Mouse (Mus musculus): ENCODE results near the gene Bmp2k.

The Bmp2k gene

DNA sequence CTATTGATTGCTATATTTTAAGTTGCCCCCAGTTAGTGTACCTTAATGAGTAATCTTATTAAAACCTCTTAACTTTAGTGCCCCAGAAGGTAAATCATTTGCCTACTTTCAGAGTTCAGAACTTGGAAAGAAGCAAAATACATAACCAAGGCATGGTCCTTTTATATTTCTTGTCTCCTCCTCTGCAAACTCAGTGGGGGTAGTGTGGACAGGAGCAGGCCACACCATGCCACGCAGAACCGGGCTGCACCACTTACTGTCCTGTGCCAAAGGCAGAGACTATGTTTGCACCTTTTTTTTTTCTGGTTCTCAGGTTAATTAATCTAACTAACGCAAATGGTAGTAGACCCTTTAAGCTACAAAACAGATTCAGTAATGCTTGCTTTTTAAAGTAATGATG, 91.9 kb downstream of the Bmp2k start:
- in situ Hi-C loops (cut with MboI; ENCODE audit: low sequenced_read_pairs) = no loop called here

DNA sequence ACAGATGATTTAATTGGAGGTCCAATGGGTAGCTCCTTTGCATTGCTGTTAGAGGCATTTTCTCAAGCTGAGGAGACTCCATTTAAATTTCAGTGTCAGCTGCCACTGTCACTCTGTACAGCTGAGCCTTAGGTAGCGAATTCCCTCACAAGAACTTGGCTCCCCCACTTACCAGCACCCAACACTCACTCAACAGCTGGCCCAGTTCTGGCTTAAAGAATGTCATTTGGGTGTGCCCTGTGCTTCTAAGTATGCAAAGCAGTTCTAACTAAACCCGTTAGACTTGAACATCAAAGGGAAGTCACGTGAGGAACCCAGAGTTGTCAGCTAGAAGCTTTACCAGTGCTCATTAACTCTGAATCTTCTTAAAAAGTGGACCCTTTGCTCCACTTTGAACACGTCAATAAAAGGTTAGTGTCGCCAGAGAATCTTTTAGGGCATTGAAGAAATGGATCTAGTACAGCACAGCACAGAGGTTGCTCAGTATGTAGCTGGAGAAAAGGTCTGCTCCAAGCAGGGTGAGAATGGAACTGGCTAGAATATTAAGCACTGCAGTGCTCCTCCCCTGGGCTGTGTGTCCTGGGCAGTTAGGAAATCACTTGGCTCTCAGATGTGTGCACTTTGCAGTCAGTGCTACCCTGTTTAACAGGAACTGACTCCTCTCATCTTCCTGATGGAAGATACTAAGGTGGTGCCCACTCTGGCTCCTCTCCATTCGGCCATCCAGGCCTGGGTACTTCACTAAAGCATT, 92.7 kb downstream of the Bmp2k start:
- in situ Hi-C loops (cut with MboI; ENCODE audit: low sequenced_read_pairs) = no loop called here

DNA sequence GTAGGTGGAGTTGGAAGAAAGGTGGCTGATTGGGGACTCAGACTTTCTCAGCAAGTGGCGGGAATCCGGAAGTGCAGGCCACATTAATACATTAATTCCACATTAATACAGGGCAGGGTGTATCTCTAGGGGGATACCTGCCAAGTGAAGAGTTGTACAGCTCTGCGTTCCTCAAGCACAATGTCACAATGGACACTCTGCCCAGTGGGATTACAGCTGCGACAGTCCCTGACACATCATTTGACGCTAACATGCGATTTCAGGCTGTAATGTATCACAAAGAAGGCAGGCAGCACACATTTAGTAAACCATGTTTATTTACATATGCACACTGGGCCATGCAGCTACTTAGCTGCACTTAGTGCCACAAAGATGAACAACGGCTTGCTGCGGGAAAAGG, 95.5 kb downstream of the Bmp2k start:
- in situ Hi-C loops (cut with MboI; ENCODE audit: low sequenced_read_pairs) = no loop called here

DNA sequence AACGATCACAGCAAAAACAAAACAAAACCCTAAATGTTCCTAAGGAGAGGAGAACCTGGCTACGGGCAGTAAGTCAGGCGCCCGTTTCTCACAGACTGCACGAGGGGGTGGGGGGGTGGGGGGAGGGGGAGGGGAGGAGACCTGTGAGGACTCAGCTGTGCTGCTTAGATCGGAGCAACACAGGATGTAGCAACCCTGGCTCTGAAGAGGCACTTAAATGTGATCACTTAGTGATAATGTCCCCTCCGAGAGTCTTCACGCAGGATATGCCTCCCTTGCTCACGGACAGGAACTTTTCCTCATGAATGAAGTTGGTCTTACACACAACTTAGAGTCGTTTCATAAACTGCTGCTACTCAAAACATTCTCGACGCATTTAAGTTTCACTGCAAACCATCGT, 97.8 kb downstream of the Bmp2k start:
- in situ Hi-C loops (cut with MboI; ENCODE audit: low sequenced_read_pairs) = no loop called here

DNA sequence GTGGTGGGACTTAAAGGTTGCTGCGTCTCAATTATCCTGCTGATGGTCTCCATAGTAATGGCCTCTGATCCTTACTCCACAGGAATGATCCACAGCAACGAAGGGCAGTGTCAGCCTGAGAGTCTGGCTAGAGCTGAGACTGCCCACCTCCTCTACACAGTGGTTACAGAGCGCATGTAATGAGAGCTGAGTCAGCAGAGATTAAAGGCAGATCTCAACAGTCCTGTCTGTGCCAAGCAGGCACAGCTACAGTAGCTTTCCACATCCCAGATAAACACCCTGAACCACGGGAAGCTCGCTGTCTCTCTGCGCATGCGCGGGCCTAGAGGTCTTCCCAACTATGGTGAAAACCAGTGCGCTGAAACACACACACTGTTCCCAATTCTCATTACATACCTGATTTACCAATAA, 100.1 kb downstream of the Bmp2k start:
- in situ Hi-C loops (cut with MboI; ENCODE audit: low sequenced_read_pairs) = no loop called here

DNA sequence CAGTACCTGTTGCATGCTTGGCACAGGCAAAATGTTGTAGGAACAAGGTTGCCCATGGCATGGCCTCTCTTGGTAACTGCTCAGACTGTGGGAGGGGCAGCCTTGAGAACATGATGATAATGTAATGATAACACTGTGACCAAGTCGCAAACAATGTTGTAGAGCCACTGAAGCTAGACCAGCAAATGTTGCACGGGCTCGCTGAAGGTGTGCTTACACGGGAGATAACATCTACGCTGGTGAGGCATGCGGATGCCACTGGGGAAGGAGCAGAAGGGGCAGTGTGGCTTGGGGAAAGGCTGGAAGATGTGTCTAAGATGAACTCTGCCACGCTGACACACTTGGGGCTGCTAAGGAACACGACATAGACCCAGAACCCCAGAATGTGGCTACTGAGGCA, 102.5 kb downstream of the Bmp2k start:
- in situ Hi-C loops (cut with MboI; ENCODE audit: low sequenced_read_pairs) = loop anchor here (25.0 kb wide), 1 partner anchor 1087 kb away; no protein-coding TSS in a partner anchor

DNA sequence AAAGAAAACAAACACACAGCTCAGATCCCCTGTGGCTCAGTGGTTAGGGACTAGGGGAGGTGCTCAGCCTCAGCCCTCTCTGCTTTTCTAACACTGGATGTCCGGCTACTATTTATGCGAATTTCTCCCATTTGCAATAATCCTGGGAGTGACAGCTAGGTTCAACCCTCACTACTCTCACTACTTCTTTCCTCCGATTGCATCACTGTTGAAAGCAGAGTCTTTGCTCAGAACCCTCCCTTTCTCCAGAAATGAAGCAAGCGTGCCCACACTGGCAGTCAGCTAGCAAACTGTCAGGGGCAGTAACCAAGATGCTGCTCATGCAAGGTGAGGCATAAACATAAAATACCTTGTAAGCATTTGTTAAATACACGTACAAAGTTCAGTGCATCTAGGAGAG, 110.8 kb downstream of the Bmp2k start:
- in situ Hi-C loops (cut with MboI; ENCODE audit: low sequenced_read_pairs) = loop anchor here (25.0 kb wide), 1 partner anchor 1079 kb away; no protein-coding TSS in a partner anchor

DNA sequence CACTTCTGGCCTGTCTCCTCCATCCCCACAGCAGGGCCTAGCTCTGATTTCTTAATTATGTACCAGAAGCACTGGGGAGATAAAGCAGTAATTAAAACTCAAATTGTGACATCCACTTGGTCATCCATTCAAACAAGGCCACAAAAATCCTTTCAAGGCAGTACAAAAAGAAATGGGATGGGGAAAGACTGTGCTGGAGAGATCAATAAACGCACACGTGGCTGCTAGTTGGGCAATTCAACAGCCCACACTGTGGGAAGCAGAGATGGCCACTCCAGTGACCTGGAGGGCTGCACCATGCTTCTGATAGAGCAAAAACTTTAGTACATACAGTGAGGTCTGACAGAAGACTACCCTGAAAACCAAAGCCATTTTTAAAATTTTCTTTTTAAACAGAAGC, 112.6 kb downstream of the Bmp2k start:
- in situ Hi-C loops (cut with MboI; ENCODE audit: low sequenced_read_pairs) = loop anchor here (25.0 kb wide), 1 partner anchor 1077 kb away; no protein-coding TSS in a partner anchor

DNA sequence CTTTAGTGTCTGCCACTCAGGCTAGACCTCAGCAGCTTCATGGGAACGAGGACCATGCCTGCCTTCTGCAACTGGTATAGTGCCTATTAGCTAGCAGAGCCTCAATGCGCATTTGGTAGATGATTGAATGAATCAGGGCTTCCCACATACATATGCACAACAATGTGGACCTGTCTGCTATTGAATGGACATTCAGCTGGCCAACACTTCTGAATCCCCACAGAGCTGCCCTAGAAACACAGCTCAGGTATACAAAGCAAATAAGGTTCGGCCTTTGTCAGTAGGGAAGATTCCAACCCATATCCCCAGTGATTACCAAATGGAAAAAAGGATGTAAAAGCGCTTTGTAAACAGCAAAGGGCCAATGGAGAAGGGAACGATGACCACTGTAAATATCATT, 113.2 kb downstream of the Bmp2k start:
- in situ Hi-C loops (cut with MboI; ENCODE audit: low sequenced_read_pairs) = loop anchor here (25.0 kb wide), 1 partner anchor 1077 kb away; no protein-coding TSS in a partner anchor

DNA sequence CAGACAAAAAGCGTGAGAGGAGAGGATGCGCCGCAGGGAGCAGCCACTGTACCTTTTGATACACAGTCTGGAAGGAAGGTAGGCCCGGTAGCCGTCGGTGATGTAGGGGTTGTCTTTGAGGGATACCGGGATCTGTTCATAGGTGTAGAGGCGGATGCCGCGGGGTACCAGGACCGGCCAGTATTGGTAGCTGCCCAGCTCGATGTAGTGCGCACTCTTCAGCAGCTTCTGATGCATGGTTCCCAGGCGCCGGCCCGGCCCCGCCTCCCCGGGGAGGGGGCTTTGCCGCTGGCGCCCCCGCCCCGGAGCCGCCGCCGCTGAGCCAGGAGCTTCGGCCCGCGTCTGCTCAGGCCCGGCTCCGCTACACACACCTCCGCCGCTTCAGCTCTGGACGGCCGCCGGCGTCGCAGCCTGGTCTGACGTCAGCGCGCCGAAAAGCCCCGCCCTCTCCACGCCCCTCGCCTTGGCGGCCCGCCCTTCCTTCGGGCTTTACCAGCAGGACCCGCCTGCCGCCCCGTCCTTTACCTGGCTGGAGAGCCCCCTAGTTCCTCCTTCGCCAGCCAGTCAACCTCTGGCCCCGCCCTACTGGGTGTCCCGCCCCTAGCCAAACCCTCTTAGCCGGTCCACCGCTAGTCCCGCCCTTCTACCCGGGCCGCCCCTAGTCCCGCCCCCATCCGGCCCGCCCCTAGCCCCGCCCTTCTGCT, 113.9 kb downstream of the Bmp2k start, which contains the start of gene Paqr3:
TSS of gene Paqr3 (minus strand) at position 390 of the 704 bp plus-strand sequence.
- in situ Hi-C loops (cut with MboI; ENCODE audit: low sequenced_read_pairs) = loop anchor here (25.0 kb wide), 1 partner anchor 1076 kb away; no protein-coding TSS in a partner anchor

DNA sequence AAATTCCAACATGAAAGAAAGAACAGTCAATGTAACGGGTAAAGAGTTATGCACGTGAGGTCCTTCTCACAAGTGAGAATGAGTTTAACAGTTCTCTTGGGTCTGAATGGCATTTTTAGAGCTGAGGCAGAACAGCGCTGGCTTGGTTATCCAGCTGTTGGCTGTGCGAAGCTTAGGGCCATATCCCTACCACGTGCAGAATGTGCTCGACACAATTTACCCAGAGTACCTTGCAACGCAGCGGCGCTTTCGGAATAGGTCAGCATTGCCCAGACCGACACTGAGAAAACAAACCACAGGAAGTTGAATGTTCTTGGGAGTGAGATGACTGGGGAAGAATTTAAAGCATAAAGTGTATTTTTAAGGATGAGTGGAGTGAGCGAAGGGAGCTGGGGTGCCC, 127.5 kb downstream of the Bmp2k start:
- in situ Hi-C loops (cut with MboI; ENCODE audit: low sequenced_read_pairs) = loop anchor here (25.0 kb wide), 1 partner anchor 1062 kb away; no protein-coding TSS in a partner anchor

DNA sequence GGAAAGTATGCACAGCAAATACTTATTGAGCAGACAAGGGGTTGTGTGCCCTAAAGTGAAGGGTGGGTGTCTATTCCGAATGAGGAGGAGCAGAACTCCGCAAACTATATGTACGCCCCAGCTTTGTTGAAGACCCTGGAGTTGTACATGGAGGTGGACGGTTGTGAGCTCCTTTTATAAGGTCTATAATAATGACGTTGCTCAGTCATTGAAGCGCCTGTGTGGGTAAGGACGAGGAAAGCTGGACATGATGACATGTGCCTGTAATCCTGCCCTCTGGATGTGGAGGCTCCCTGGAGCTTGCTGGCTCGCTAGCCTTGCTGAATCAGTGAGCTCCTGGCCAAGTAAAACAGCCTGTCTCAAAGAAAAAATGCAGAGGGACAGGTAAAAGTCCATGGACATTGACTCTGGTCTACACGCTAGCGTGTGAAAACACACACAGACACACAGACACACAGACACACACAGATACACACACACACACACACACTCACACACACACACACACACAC, 128.0 kb downstream of the Bmp2k start:
- in situ Hi-C loops (cut with MboI; ENCODE audit: low sequenced_read_pairs) = no loop called here

DNA sequence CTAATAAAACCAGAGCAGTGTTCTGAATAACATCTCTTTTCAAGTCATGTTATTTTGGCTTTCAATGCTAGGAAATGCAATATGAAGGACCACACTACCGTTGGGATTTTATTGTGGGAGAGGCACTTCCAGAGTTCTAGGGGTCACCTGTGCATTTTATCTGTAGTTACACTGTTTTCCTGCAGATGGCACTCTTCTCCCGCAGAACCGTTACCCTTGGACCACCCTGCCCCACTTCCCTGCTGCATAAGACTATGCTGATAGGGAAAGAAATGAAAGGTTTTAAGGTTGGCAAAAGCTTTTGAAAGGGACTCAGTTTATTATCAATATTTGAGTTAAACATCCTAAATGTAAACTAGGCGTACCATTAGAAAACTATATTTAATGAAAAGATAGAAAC, 128.5 kb downstream of the Bmp2k start:
- in situ Hi-C loops (cut with MboI; ENCODE audit: low sequenced_read_pairs) = no loop called here

DNA sequence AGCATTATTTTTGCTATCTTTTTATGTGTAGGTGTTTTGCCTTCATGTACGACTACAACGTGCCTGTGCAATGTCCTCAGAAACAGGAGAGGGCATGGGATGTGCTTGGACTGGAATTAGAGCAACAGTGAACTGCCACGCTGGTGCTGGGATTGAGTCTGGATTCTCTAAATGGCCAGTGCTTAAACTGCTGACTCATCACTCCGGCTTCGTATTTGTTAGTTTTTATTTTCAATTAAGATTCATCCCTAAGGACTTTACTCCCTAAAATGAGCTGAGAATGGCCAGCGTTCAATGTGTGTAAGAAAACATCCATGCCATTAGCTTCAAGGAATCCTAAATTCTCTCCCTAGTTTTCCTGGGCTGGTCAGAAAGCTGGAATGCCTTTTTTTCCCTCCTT, 129.8 kb downstream of the Bmp2k start:
- in situ Hi-C loops (cut with MboI; ENCODE audit: low sequenced_read_pairs) = no loop called here

DNA sequence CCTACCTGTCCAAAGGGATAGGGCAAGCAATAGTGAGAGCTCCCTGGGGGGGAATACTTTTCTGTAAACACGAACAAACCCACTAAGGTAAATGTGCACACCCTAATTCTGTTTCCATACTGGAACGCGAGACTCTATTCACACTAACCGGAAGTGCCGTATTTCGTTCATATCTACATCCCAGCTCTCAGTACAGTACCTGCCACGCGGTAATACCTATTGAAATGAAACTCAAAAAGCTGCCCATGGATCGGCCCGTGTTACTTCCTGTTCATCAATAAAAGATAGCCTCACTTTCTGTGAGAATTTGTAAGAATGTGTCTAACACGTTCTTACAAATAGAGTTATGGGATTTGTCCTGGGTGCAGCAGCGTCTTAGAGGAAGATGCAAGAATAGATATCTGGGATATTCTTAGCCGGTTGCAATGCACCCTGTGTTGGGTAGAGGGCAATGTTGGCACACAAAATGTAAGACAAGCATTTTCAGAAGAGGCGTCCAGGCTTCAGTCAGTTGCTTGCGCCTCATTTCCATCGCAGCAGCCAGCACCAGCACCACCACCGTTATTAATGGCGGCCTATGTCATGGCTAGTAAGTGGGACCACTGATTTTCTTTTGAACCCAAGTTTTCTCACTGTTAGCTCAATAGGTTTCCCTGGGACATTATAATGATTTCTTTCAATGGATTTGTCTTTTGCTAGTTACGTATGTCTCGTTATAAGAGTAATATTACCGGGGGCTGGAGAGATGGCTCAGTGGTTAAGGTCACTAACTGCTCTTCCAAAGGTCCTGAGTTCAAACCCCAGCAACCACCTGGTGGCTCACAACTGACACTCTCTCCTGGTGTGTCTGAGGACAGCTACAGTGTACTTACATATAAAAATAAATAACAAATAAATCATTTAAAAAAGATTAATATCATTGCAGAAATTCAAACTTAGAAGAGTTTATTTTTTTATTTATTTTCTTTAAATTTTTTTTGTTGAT, 131.0 kb downstream of the Bmp2k start:
- in situ Hi-C loops (cut with MboI; ENCODE audit: low sequenced_read_pairs) = no loop called here

DNA sequence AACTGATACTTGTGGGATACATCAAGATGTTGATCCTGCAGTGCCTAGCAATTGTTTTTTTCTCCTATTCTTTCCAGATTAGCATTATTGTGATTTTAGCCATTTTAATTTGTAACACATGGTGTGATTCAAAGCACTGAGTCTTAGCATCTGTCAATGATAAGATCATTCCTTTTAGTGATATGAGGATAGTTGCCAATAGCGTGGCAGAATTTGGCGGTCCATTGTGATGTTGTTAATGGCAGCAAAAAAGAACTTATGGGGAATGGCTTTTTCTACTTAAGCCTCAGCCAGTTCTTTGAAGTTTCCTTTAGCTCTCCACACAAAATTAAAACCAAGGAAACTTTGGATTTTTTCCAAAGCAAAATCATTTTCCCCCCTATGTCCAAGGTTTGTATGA, 132.1 kb downstream of the Bmp2k start:
- in situ Hi-C loops (cut with MboI; ENCODE audit: low sequenced_read_pairs) = no loop called here

DNA sequence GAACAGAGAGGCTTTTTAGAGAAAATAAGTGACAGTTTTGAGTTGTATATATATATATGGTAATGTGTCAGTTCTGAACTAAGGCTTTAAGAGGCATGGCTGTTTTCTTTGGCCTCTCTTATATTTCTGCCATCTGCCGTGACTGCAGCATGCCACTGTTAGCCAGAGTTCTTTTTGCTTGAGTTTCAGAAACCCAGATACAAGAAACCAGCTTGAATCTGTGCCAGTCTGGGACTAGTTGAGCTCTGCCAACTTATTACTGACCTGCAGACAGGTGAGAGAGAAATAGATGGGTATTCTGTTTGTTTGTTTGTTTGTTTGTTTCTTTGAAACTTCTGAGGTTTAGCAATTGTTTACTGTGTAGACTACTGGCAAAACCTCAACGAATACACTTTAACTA, 137.8 kb downstream of the Bmp2k start:
- in situ Hi-C loops (cut with MboI; ENCODE audit: low sequenced_read_pairs) = no loop called here

Measured in CH12F3 (cell line).